Mouse (Mus musculus) heart, postnatal 0 days (tissue): ENCODE data around the gene Stambp. TPM values are rescaled to one million over a fixed set of nuclear protein-coding genes. Genes with fewer than 3 reads are reported as not detected.

ENCODE experiments used
- ATAC-seq: fragments of 200-750 bp; cut with Nextera tagmentation; 2 replicates; pipeline ENCODE4 v1.8.0; 2017; ENCODE audit warnings: low read depth, moderate number of reproducible peaks, moderate library complexity; ENCODE audit not compliant: insufficient read depth
- DNase-seq: peaks from one replicate; pipeline ENCODE4 v3.0.0-alpha.2; 2016; ENCODE audit warnings: low spot score
- H3K27ac ChIP-seq: fragments of 300-500 bp; sonication (generic); 2 replicates; pipeline ENCODE4 v1.5.1; 2014; ENCODE audit warnings: low read depth, mild to moderate bottlenecking
- H3K27me3 ChIP-seq: fragments of 300-500 bp; sonication (generic); 2 replicates; pipeline ENCODE4 v1.6.1; 2014; ENCODE audit warnings: low read length, mixed read lengths; ENCODE audit not compliant: control insufficient read depth, insufficient read depth
- H3K36me3 ChIP-seq: fragments of 300-500 bp; sonication (generic); replicated peaks from 2 replicates; pipeline ENCODE4 v1.6.1; 2014; ENCODE audit warnings: low read length, mixed read lengths; ENCODE audit not compliant: control insufficient read depth, insufficient read depth
- H3K4me1 ChIP-seq: fragments of 300-500 bp; sonication (generic); 2 replicates; pipeline ENCODE4 v1.6.1; 2014; ENCODE audit warnings: antibody characterized with exemption; ENCODE audit not compliant: control insufficient read depth, insufficient read depth
- H3K4me2 ChIP-seq: fragments of 300-500 bp; sonication (generic); 2 replicates; pipeline ENCODE4 v1.6.1; 2014; ENCODE audit warnings: low read depth, mild to moderate bottlenecking, low read length, moderate library complexity
- H3K4me3 ChIP-seq: fragments of 300-500 bp; sonication (generic); 2 replicates; pipeline ENCODE4 v1.5.1; 2014; ENCODE audit warnings: low read depth, low read length
- H3K9ac ChIP-seq: fragments of 300-500 bp; sonication (generic); replicated peaks from 2 replicates; pipeline ENCODE4 v1.6.1; 2014; ENCODE audit warnings: low read depth, low read length, mixed read lengths
- H3K9me3 ChIP-seq: fragments of 300-500 bp; sonication (generic); replicated peaks from 2 replicates; pipeline ENCODE4 v1.6.1; 2016; ENCODE audit warnings: low read length; ENCODE audit not compliant: control insufficient read depth
- CTCF ChIP-seq: IDR thresholded peaks from 2 replicates; pipeline ENCODE4 v1.5.1; 2016; ENCODE audit warnings: antibody characterized with exemption, control low read depth, low read depth
- EP300 ChIP-seq: IDR thresholded peaks from 2 replicates; pipeline ENCODE4 v1.6.1; 2016; ENCODE audit warnings: antibody characterized with exemption, low read depth
- WGBS: fragments of 180-500 bp; shearing (Covaris S2); extraction: QIAGEN DNeasy Blood & Tissue Kit; methylation state at CpG from one replicate; pipeline ENCODE4 v1.1.7; 2014; 5-methylcytosine and 5-hydroxymethylcytosine counted together
- polyA plus RNA-seq: library from polyadenylated mRNA; unstranded; fragments of >200 nt; fragmentation: Nextera tagmentation; extraction: Ambion mirVana; gene quantifications from 2 replicates; pipeline ENCODE4 v1.2.1, GENCODE M21; 2015
- total RNA-seq: library from RNA; depleted of rRNA; stranded (reverse); fragments of >200 nt; gene quantifications from 2 replicates; pipeline ENCODE4 v1.2.3, GENCODE M21; 2014; ENCODE audit warnings: low replicate concordance

Stambp gene
- total and polyA plus RNA-seq, 2 experiments from 2014 or later = 1.5 to 22.9 TPM

GRCm38 (mm10) chr6:83582938-83583270 lies 10.4 kb upstream of the Stambp start:
- Histone ChIP-seq H3K4me1 (no peaks in the 10 kb centered on the region), H3K4me3 (no peak overlapping the region), H3K27me3 (peaks cover 7% of the 10 kb centered on the region; the same call in 1 of the 2 replicates), H3K4me2 (no peak overlapping the region), H3K9me3 (no peaks in the 10 kb centered on the region), H3K9ac (no peak overlapping the region), H3K36me3 (no peaks in the 10 kb centered on the region), H3K27ac (no peak overlapping the region)
- peak; percentile 94 for TF ChIP-seq CTCF
- no peak for TF ChIP-seq EP300
- WGBS = 1% methylated on average over 6 of the region's 6 CpGs
- DNase-seq = peak; percentile 78
- peak; percentile 72 for ATAC-seq

- no peak overlapping the region for H3K4me2 ChIP-seq
- no peaks in the 10 kb centered on the region for H3K9me3 ChIP-seq
- no peak overlapping the region for H3K27ac ChIP-seq
- H3K27me3 ChIP-seq = peaks cover 7% of the 10 kb centered on the region; the same call in 1 of the 2 replicates
- DNase-seq (no peak), ATAC-seq (no peak)
- WGBS = 55% methylated on average over 20 of the region's 20 CpGs
- no peaks in the 10 kb centered on the region for H3K36me3 ChIP-seq
- no peak overlapping the region for H3K4me3 ChIP-seq
- no peak overlapping the region for H3K9ac ChIP-seq
- TF ChIP-seq CTCF (no peak), EP300 (no peak)
- H3K4me1 ChIP-seq = no peaks in the 10 kb centered on the region
Observed at GRCm38 (mm10) chr6:83582135-83582937, 9.8 kb upstream of the Stambp start.

GRCm38 (mm10) chr6:83577534-83577933 lies 5.0 kb upstream of the Stambp start:
- peaks cover 4% of the 10 kb centered on the region; the same call in 1 of the 2 replicates for H3K4me1 ChIP-seq
- no peak overlapping the region for H3K27ac ChIP-seq
- ATAC-seq (no peak), DNase-seq (no peak)
- no peak overlapping the region for H3K9ac ChIP-seq
- H3K4me3 ChIP-seq = no peak overlapping the region
- H3K4me2 ChIP-seq = no peak overlapping the region
- peaks cover 4% of the 10 kb centered on the region; the same call in 1 of the 2 replicates for H3K27me3 ChIP-seq
- H3K36me3 ChIP-seq = no peaks in the 10 kb centered on the region
- no peak for TF ChIP-seq EP300
- TF ChIP-seq CTCF = no peak
- H3K9me3 ChIP-seq = no peaks in the 10 kb centered on the region

- TF ChIP-seq EP300 (no peak), CTCF (no peak)
- Histone ChIP-seq H3K36me3 (no peaks in the 10 kb centered on the region), H3K9me3 (no peaks in the 10 kb centered on the region), H3K4me1 (peaks cover 11% of the 10 kb centered on the region), H3K4me2 (no peak overlapping the region), H3K27me3 (peaks cover 4% of the 10 kb centered on the region; the same call in 1 of the 2 replicates), H3K4me3 (no peak overlapping the region), H3K9ac (no peak overlapping the region), H3K27ac (no peak overlapping the region)
- no peak for ATAC-seq
- no peak for DNase-seq
- 75% methylated on average over 4 of the region's 4 CpGs for WGBS
Observed at GRCm38 (mm10) chr6:83575609-83576008, 3.1 kb upstream of the Stambp start.

- 5% methylated on average over 35 of the region's 37 CpGs for WGBS
- Histone ChIP-seq H3K27me3 (no peaks in the 10 kb centered on the region), H3K4me1 (peaks cover 11% of the 10 kb centered on the region), H3K4me2 (peak overlapping the region; percentile 95), H3K36me3 (peaks cover 12% of the 10 kb centered on the region; the same call in 1 of the 2 replicates), H3K4me3 (peak overlapping the region; percentile 93), H3K9ac (peak overlapping the region; percentile 73), H3K9me3 (no peaks in the 10 kb centered on the region), H3K27ac (peak overlapping the region; percentile 66)
- TF ChIP-seq EP300 (no peak), CTCF (no peak)
- ATAC-seq = peak; percentile 92
- peak; percentile 92 for DNase-seq
Observed at GRCm38 (mm10) chr6:83571840-83572667, 475 bp downstream of the Stambp start.
